ENCODE assay signal across 36 mouse cellular contexts in the genomic region with DNA sequence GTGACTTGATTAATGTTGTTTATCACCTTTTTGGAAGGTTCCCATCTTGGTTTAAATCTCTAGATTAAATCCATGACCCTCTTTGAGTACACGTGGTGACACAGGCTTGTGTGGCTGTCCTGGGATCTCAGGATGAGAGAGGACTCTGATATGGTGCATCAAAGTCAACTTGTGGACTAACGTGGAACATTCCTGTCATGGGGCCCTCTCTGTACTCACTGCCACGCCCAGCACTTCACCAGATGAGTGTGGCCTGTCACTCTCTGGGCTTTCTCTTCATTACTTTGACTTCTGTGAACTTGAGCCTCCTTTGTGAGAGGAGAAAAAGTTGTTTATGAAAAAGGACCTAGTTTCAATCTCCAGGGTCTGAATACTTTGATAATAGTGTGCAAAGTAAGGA. TPM values are rescaled to one million over a fixed set of nuclear protein-coding genes. Genes with fewer than 3 reads are reported as not detected.
"Had no signal": no experiment of that assay in that cellular context is flagged by ENCODE, and none has a peak within 500 bp of the region (broad histone marks: within the 10 kb centered on the region; RNA-seq: fewer than 3 reads in every experiment).

No protein-coding gene starts in this region.

- H3K9me3 ChIP-seq: heart, embryonic 10.5 days; heart, embryonic 12.5 days; heart, embryonic 13.5 days; heart, embryonic 15.5 days; hindbrain, embryonic 10.5 days; hindbrain, embryonic 12.5 days; hindbrain, embryonic 13.5 days; hindbrain, embryonic 15.5 days; kidney, embryonic 15.5 days had no signal

- H3K27ac ChIP-seq: heart, embryonic 10.5 days; heart, embryonic 13.5 days; heart, embryonic 15.5 days; hindbrain, embryonic 10.5 days; hindbrain, embryonic 12.5 days; hindbrain, embryonic 13.5 days; hindbrain, embryonic 14.5 days; hindbrain, embryonic 15.5 days; hindbrain, postnatal 0 days; kidney, embryonic 15.5 days; kidney, postnatal 0 days; layer of hippocampus, adult 2 months; left cerebral cortex, adult 2 months had no signal

- H3K4me2 ChIP-seq: heart, embryonic 11.5 days; heart, embryonic 12.5 days; heart, embryonic 13.5 days; heart, embryonic 15.5 days; hindbrain, embryonic 12.5 days; hindbrain, embryonic 13.5 days; hindbrain, embryonic 14.5 days; hindbrain, embryonic 15.5 days; kidney, embryonic 15.5 days had no signal

- H3K36me3 ChIP-seq: heart, embryonic 10.5 days; heart, embryonic 12.5 days; heart, embryonic 13.5 days; heart, embryonic 15.5 days; hindbrain, embryonic 10.5 days; hindbrain, embryonic 12.5 days; hindbrain, embryonic 13.5 days; hindbrain, embryonic 15.5 days; kidney, embryonic 15.5 days had no signal

- DNase-seq: heart, postnatal 10 days; heart, postnatal 36 days; heart, postnatal 4 days; kidney, adult 11 months; kidney, adult 18-20 months; kidney, adult 2 months; kidney, adult 8-10 months; kidney, adult 9 months; kidney, postnatal 10 days; kidney, postnatal 14 days; kidney, postnatal 25 days; kidney, postnatal 36 days; kidney, postnatal 4 days; layer of hippocampus, adult 9-11 months; layer of hippocampus, postnatal 36 days had no signal

- ATAC-seq: hindbrain, embryonic 16.5 days; hindbrain, postnatal 0 days; inflammation-experienced regulatory T-cells, adult 6 months had no signal

- H3K4me3 ChIP-seq: heart, embryonic 10.5 days; heart, embryonic 12.5 days; heart, embryonic 13.5 days; heart, embryonic 15.5 days; hindbrain, embryonic 10.5 days; hindbrain, embryonic 12.5 days; hindbrain, embryonic 13.5 days; hindbrain, embryonic 15.5 days; kidney, embryonic 15.5 days; layer of hippocampus, adult 2 months; left cerebral cortex, adult 2 months had no signal

- H3K4me1 ChIP-seq: heart, embryonic 10.5 days; heart, embryonic 12.5 days; heart, embryonic 13.5 days; heart, embryonic 15.5 days; hindbrain, embryonic 10.5 days; hindbrain, embryonic 12.5 days; hindbrain, embryonic 13.5 days; hindbrain, embryonic 15.5 days; kidney, embryonic 15.5 days had no signal

- H3K27me3 ChIP-seq: heart, embryonic 12.5 days; heart, embryonic 15.5 days; hindbrain, embryonic 12.5 days; hindbrain, embryonic 15.5 days; kidney, embryonic 15.5 days had no signal

- H3K9ac ChIP-seq: heart, embryonic 12.5 days; heart, embryonic 13.5 days; heart, embryonic 15.5 days; hindbrain, embryonic 12.5 days; hindbrain, embryonic 13.5 days; hindbrain, embryonic 14.5 days; hindbrain, embryonic 15.5 days; kidney, embryonic 15.5 days had no signal

RNA-seq across cellular contexts. Expression of gene Jaml, which starts 7.2 kb away (rescaled TPM):
- total RNA-seq: heart, adult 8-10 months; hindbrain, postnatal 0 days; layer of hippocampus, postnatal 10 days had no signal
- polyA plus RNA-seq: hindbrain, embryonic 12.5 days; hindbrain, embryonic 14.5 days; kidney, embryonic 14.5 days had no signal

RNA-seq across cellular contexts. Expression of gene Mpzl2, which starts 32.2 kb away (rescaled TPM):
- polyA plus RNA-seq: inflammation-experienced regulatory T-cells, adult 6 months had no signal

RNA-seq across cellular contexts. Expression of gene Scn2b, which starts 45.8 kb away (rescaled TPM):
- total RNA-seq: hematopoietic stem cell, adult 5-6 weeks had no signal
